Mouse (Mus musculus) kidney, postnatal 36 days (tissue): ENCODE measurements around the gene Atg101.
"Not testable (repeated sequence)": the region's sequence is repeated elsewhere in the genome, so short reads cannot be mapped to it uniquely, and the experiment has no call there.

Experiments used
- DNase-seq, 2 experiments: peaks; one replicate each; pipeline ENCODE4 v3.0.0; 2021 to 2022; ENCODE audit warnings: mixed read lengths in 2 of 2

Gene Atg101

DNA sequence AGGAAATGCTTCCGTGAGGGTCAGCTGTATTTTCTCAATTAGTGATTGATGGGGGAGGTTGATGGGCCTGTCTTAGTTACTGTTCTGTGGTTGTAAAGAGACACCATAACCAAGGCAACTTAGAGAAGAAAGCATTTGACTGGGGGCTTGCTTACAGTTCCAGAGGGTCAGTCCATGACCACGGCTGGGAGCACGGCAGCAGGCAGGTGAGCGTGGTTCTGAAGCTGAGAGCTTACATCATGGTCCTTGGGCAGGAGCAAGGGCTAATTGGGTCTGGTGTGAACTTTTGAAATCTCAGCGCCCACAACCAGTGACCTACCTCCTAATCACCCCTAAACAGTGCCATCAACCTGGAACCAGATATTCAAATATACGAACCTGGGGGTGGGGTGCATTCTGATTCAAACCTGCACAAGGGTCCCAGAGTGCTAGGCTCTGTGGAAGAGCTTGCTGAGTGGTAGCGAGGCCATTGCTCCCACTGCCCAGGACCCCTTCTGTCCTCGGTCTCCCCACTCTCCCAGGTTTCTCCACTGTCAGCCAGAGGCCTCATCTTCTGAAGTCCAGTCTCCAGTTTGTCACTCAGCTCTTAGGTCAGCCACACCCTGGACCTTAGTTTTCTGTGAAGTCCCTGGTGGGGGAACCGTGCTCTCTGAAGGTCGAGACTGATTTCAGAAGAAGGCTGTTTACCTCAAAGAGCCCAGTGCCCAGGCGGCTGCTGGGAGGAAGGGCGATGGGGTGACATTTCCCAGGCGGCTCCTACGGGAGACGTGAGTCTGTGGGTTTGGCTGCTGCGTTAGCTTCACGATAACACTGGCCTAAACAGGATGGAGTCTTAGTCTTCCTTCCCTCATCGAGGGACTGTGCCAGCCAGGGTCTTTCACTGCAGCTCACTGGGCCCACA, 33.1 kb downstream of the Atg101 start:
- DNase-seq, result no peak

- no peak for DNase-seq
Measured at GRCm38 (mm10) chr15:101317814-101318500, 33.9 kb downstream of the Atg101 start.

GRCm38 (mm10) chr15:101318889-101319765, 35.1 kb downstream of the Atg101 start:
- DNase-seq, result peak; percentile 40 to 74

- no peak for DNase-seq
Measured at GRCm38 (mm10) chr15:101320010-101320617, 36.0 kb downstream of the Atg101 start.

DNA sequence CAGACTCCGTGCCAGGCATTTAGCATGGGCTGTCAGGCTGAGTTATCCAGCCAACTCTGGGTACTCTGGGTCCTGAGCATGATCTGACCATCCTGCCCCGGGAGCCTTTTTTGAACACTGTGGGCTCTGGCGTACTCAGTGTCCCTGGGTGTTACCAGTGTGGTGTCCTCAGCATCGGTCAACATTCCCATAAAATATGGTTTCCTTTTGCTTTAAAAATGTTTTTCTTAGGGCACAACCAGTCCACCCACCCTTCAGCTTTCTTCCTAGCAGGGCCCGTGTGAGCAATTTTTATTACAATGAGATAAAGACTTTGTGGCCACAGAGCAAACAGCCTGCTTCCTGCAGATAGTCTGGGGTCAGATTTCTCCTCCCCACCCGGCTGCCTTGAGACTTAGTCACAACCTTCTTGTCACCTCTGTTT, 36.6 kb downstream of the Atg101 start:
- DNase-seq, result peak; percentile 60 to 83

GRCm38 (mm10) chr15:101321126-101321525, 37.1 kb downstream of the Atg101 start:
- no peak for DNase-seq

DNA sequence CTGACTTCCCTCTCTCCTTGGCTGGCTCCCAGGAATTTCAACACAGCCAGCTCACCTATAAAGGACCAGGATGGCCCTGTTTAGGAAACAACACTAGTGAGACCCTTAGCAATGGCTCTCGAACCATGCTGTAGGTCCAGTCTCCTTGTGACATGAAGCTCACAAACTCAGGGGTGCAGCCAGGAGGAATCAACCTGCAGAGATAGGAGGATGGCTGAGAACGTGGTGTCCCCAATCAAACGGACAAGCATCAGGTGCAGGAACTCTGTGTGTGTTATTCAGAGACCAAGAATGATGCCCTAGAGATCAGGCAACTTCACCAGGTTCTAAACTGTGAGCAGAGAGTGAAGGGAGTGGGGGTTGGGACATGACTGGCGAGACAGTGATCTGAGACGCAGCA, 38.0 kb downstream of the Atg101 start:
- DNase-seq, result no peak

DNA sequence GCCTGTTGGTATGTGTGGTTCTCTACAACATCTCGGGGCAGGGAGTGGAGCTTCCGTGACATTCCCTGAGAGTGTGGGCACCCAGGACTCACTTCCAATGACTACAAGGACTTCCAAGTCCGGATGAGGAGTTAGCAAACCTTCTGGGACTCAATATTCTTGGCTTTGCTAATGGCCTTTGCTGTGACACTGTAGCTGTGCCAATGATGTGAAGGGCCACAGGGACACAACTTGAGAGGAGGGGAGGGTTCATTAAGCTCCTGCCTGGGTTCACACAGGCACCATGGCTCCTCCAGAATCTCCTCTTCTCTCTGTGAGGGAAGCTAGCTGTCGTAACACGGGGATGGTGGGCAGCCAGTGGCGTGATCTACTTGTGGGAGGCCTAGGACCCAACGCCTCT, 38.6 kb downstream of the Atg101 start:
- no peak for DNase-seq

GRCm38 (mm10) chr15:101323511-101323910, 39.4 kb downstream of the Atg101 start:
- DNase-seq, result no peak

DNA sequence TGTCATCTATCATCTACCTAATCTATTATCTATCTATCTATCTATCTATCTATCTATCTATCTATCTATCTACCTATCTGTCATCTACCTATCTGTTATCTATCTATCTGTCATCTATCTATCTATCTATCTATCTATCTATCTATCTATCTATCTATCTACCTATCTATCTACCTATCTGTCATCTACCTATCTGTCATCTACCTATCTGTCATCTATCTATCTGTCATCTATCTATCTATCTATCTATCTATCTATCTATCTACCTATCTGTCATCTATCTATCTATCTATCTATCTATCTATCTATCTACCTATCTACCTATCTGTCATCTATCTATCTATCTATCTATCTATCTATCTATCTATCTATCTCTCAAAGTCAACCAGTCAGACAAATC, 40.3 kb downstream of the Atg101 start:
- not testable (repeated sequence) for DNase-seq

- no peak for DNase-seq
Measured at GRCm38 (mm10) chr15:101325991-101326534, 42.0 kb downstream of the Atg101 start.

DNA sequence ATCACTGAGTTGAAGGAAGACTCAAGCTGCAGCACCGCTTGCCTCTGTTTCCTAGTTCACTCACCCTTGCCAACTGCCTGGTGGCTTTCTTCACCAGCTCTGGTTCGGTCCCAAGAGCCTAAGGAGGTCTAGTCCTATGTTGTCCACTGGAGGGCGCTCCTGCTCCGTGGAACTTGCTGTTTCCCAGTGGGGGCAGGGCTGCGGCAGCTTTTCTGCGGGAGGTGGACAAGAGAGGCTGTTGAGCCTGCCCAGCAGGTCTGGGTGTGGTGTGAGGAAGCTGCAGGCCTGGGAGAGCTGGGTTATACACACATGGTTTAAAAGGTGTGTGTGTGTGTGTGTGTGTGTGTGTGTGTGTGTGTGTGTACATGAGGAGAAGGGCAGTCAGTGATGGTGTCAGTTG, 43.2 kb downstream of the Atg101 start:
- peak; percentile 76 to 93 for DNase-seq

DNA sequence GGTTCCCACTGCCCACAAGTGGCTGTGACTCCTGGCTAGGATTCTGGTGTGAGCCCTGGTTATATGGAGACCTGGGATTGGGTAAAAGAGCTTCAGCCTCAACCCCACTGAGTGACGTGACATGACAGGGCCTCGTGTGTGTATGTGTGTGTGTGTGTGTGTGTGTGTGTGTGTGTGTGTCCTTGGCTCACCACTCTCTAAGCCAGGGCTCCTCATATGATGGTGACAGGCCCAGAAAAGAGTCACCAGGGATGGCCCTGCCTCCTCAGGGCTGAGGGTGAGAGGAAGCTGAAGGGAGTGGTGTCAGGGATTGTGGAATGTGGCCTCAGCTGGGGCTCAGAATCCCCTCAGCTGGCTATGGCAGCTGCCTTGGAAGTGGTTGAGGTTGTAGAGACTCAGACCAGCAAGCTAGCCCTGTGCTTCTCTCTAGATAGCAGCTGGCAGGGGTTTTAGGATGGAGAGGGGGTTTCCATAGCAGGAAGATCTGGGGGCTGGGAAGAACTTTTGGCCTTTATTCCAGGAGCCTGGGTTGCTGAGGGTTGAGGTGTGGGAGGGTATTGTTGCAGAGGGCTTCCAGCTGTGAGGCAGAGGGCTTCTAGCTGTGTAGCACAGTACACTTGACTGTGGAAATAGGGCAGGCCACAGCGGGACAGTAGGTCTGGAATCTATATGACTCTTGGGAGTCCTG, 44.9 kb downstream of the Atg101 start:
- no peak for DNase-seq

GRCm38 (mm10) chr15:101329564-101329892, 45.5 kb downstream of the Atg101 start:
- no peak for DNase-seq

DNA sequence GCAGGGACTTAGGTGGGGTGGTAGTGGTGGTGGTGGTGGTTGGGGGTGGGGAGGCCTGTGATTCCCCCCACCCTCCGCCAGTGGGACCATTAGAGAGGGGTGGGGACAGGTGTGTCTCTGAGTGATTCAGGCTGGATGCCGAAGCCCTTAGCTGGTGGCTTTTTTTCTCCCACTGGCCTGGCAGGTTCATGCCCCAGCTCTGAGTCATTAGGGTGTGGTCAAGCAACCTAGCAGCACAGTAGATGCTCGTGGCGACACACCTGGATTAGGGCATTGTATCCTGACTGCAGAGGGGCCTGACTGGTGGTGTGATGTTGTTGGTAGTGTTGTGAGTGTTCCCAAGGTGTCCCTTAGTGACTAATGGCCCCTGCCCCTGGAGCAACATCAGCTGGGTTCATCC, 47.0 kb downstream of the Atg101 start:
- DNase-seq, result no peak

DNA sequence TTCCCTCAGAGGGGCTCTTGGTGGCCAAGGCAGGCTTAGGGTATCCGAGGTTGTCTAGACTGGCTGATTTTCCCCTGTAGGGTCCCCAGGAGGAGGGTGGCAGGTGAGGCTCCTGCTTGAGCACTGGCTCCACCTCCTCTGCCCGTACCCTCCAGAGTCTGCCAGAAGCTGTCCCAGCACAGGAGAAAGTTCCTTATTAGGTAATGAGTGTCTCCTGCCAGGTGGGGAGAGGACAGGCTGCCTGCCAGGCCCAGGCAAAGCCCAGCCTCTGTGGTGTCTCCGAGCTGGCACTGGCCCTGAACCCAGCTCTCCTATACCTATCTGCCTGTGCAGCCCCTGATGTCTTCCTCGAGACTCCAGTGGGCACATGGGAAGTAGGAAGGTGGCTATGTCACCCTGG, 48.3 kb downstream of the Atg101 start:
- no peak for DNase-seq

DNA sequence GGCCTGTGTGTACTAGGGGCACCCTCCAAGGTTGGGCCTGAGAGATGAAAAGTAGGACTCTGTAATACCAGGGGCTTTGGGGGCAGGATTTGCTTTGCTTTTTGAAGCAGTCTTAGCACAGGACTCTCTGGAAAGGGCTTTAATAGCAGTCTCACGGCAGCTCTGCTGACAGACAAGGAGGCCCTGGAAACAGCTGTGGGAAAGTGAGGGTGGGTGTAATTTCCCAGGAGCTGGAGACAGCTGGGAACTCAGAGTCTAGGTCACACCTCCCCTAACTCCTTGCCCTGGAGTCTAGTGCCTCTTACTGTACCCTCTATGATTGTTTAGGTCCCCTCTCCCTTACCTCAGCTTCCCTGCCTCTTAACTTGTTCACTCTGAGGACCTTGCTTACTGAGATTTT, 49.1 kb downstream of the Atg101 start:
- no peak for DNase-seq

- no peak for DNase-seq
Measured at GRCm38 (mm10) chr15:101333648-101334047, 49.6 kb downstream of the Atg101 start.

DNA sequence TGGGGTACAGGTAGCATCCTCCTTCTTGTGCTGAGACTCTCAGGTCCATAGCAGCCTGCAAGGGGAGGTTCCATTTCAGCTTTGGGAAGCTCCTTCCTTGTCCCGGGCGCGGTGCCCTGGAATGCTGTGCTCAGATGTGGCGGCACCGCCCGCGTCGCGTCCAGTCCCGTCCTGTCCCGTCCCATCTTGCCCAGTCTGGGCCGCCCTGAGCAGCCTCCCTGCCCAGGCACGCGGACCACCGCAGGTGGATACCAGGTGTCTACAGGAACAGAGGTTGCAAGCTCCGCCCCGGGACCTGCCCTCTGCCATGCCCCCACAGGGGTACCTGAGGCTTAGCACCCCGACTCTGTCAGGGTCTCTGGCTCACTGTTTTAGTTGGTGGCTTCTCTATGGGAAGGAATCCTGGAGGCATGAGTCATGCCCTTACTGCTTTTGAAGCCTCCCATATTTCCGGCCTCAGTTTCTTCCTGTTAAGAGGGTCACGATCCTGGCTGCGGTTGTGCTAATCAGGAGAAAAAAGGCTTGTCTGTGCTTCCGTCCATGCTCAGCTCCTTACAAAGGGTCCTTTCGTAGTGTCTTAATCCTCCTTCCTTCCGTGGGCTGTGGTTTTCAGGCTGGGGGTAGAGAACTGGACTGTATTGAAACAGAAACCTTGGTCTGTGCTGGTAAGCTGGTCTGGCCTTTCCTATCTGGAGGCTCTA, 52.6 kb downstream of the Atg101 start:
- DNase-seq, result peak; percentile 57 to 58

DNA sequence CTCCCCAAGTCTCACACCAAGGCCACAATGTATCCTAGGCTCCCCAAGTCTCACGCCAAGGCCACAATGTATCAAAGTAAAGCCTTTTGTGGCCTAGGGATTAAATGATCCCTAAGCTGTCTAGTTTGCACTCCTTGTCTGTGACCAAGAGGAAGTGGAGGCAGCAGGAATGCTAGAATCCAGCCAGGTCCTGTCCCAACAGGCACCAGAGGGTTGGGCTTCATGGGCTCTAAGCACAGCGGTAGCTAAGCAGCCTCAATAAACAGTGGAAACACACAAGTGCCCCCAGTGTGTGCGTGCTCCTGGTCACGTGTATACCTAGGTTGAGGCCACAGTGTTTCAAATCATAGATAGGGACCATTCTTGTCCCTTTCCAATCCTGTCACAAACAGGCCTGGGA, 54.3 kb downstream of the Atg101 start:
- DNase-seq, result no peak

GRCm38 (mm10) chr15:101339537-101339936, 55.5 kb downstream of the Atg101 start:
- peak; percentile 88 to 97 for DNase-seq
